Mouse (Mus musculus) megakaryocyte-erythroid progenitor cell, adult 5-6 weeks (primary cell): ENCODE measurements around the gene Shd. TPM values are rescaled to one million over a fixed set of nuclear protein-coding genes. Genes with fewer than 3 reads are reported as not detected.

Experiments used
- ATAC-seq: replicated peaks from 2 replicates; pipeline ENCODE4 v1.8.0; 2016; ENCODE audit warnings: mild to moderate bottlenecking, inconsistent platforms; ENCODE audit not compliant: severe bottlenecking, poor library complexity, low FRiP score, low TSS enrichment
- total RNA-seq, 2 experiments: library from RNA; stranded (forward) in 1 of 2; stranded (reverse) in 1 of 2; fragments of 200-1000, 215-1000 nt in 1 of 2; fragments of >200 nt in 1 of 2; fragmentation: Nextera tagmentation in 1 of 2; gene quantifications; 2 replicates each; pipeline ENCODE4 v1.2.3; 2014 to 2017

Shd gene
- total RNA-seq, 2 experiments from 2014 or later, result not detected

- no peak for ATAC-seq
Measured at GRCm38 (mm10) chr17:56021161-56021910, 51.1 kb downstream of the Shd start.

DNA sequence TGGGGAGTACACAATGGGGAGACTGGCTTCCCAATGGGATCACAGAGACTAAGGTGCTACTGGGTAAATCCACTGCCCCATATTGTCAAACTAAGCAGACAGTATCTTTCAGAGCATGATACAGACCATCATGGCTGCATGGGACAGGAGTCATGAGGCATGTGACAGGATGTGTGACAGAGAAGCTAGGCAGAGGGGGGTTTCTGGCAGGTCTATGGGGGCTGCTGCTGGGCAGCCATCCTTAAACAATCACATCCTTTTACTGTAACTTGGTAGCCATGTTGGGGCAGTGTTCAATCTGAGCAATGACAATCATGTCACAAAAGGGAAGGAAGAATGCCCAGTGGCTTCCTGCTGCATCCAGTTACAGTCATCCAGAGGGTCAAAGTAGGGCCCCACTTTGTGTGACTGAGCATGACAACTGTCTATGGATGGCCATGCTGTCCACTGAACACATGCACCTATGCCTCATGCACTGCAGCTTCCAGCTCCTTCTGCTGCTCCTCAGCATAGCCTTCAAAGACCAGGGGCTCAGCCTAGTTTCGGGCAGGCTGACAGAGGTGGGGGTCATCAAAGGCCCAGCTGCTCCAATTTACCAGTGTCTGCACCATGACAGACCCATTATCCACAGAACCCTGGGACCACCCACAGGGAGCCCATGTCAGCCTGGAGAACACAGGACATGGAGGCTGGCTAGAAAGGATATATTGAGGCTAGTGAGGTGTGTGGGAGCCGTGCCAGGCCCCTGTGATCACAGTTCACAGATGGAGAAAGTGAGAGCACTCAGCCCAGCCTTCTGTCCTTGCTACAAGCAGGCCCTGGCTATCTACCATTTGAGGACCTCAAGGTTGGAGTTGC lies 52.1 kb downstream of the Shd start:
- no peak for ATAC-seq

GRCm38 (mm10) chr17:56022989-56023290 lies 52.7 kb downstream of the Shd start:
- ATAC-seq, result no peak

GRCm38 (mm10) chr17:56023386-56023785 lies 53.1 kb downstream of the Shd start:
- no peak for ATAC-seq

DNA sequence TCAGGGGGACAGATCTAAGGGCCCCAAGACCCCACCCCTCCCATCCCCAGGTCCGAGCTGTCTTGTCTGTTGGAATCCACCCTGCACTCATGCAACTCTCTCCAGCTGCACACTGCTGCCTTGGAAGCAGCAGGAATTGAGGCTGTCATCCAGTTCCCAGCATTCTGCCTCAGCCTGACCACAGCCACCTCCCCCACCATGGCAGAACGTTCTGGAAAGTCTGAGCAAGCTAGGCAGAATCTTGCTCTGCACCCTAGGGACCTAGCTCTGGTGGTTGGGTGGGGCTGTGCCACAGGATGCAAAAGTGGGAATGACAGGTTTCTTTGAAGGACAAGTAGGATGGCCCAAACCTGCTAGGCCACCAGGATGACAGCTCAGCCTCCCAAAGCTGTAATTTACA lies 54.2 kb downstream of the Shd start:
- no peak for ATAC-seq

DNA sequence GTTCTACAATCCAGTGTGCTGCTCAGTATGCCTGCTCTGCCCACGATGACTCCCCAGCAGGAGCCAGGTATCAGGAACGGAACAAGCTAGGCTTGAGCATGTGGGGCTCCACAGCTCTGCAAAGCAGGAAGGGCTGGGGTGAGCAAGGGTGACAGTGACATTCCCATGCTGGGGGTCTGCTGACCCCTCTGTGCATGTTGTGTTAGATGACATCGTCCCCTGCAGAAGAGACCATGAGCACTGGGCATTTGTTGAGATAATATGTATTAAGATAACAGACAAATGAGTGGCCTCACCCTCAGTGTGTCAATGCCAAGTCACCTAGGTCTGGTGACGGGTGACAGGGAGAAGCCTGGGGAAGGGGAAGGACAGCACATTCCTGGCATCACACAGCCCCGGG lies 54.7 kb downstream of the Shd start:
- no peak for ATAC-seq

Other genes with a start within 250 kb of the Shd start
- not detected in 2 replicates for gene Adgre4, start 220.5 kb upstream of the Shd start, total RNA-seq (2014; fragmentation: Nextera tagmentation)
- 0.56 TPM in 1 of 2 replicates, not detected in the other for gene Adgre4, start 220.5 kb upstream of the Shd start, total RNA-seq (2017)
- gene Zfp119a, start 91.5 kb upstream of the Shd start, total RNA-seq (2014; fragmentation: Nextera tagmentation), result 2.2 and 4.2 TPM in 2 replicates
- 3.9 and 7.0 TPM in 2 replicates for gene Zfp119a, start 91.5 kb upstream of the Shd start, total RNA-seq (2017)
- gene Zfp959, start 78.4 kb upstream of the Shd start, total RNA-seq (2014; fragmentation: Nextera tagmentation), result 14.4 and 15.0 TPM in 2 replicates
- gene Zfp959, start 78.4 kb upstream of the Shd start, total RNA-seq (2017), result 10.5 and 13.4 TPM in 2 replicates
- gene Zfp119b, start 21.0 kb upstream of the Shd start, total RNA-seq (2014; fragmentation: Nextera tagmentation), result 2.0 and 4.8 TPM in 2 replicates
- gene Zfp119b, start 21.0 kb upstream of the Shd start, total RNA-seq (2017), result 1.2 and 10.3 TPM in 2 replicates
- gene Ebi3, start 17.8 kb upstream of the Shd start, total RNA-seq (2014; fragmentation: Nextera tagmentation), result 0.42 TPM in 1 of 2 replicates, not detected in the other
- 0.47 TPM in 1 of 2 replicates, not detected in the other for gene Ebi3, start 17.8 kb upstream of the Shd start, total RNA-seq (2017)
- gene Yju2, start 11.4 kb upstream of the Shd start, total RNA-seq (2014; fragmentation: Nextera tagmentation), result 11.2 and 18.7 TPM in 2 replicates
- gene Yju2, start 11.4 kb upstream of the Shd start, total RNA-seq (2017), result 17.1 and 25.5 TPM in 2 replicates
- gene Fsd1, start 16.0 kb downstream of the Shd start, total RNA-seq (2014; fragmentation: Nextera tagmentation), result not detected in 2 replicates
- not detected in 2 replicates for gene Fsd1, start 16.0 kb downstream of the Shd start, total RNA-seq (2017)
- gene Stap2, start 35.1 kb downstream of the Shd start, total RNA-seq (2014; fragmentation: Nextera tagmentation), result not detected in 2 replicates
- gene Stap2, start 35.1 kb downstream of the Shd start, total RNA-seq (2017), result not detected in 2 replicates
- gene Mpnd, start 35.2 kb downstream of the Shd start, total RNA-seq (2014; fragmentation: Nextera tagmentation), result 5.4 and 12.1 TPM in 2 replicates
- gene Mpnd, start 35.2 kb downstream of the Shd start, total RNA-seq (2017), result 2.1 and 6.2 TPM in 2 replicates
- gene Sh3gl1, start 66.2 kb downstream of the Shd start, total RNA-seq (2014; fragmentation: Nextera tagmentation), result 25.2 and 35.7 TPM in 2 replicates
- gene Sh3gl1, start 66.2 kb downstream of the Shd start, total RNA-seq (2017), result 13.6 and 22.1 TPM in 2 replicates
- gene Chaf1a, start 70.0 kb downstream of the Shd start, total RNA-seq (2014; fragmentation: Nextera tagmentation), result 46.9 and 47.7 TPM in 2 replicates
- 34.5 and 37.5 TPM in 2 replicates for gene Chaf1a, start 70.0 kb downstream of the Shd start, total RNA-seq (2017)
- gene Ubxn6, start 104.6 kb downstream of the Shd start, total RNA-seq (2014; fragmentation: Nextera tagmentation), result 16.3 and 21.1 TPM in 2 replicates
- gene Ubxn6, start 104.6 kb downstream of the Shd start, total RNA-seq (2017), result 13.2 and 29.1 TPM in 2 replicates
- 84.1 and 100 TPM in 2 replicates for gene Hdgfl2, start 109.2 kb downstream of the Shd start, total RNA-seq (2014; fragmentation: Nextera tagmentation)
- 70.9 and 103 TPM in 2 replicates for gene Hdgfl2, start 109.2 kb downstream of the Shd start, total RNA-seq (2017)
- gene Plin4, start 139.3 kb downstream of the Shd start, total RNA-seq (2014; fragmentation: Nextera tagmentation), result not detected in 2 replicates
- not detected in 2 replicates for gene Plin4, start 139.3 kb downstream of the Shd start, total RNA-seq (2017)
- gene Plin5, start 147.1 kb downstream of the Shd start, total RNA-seq (2014; fragmentation: Nextera tagmentation), result not detected in 2 replicates
- 0.23 TPM in 1 of 2 replicates, not detected in the other for gene Plin5, start 147.1 kb downstream of the Shd start, total RNA-seq (2017)
- 1.8 TPM in 1 of 2 replicates, not detected in the other for gene Lrg1, start 151.5 kb downstream of the Shd start, total RNA-seq (2014; fragmentation: Nextera tagmentation)
- gene Lrg1, start 151.5 kb downstream of the Shd start, total RNA-seq (2017), result 2.1 TPM in 1 of 2 replicates, not detected in the other
- 0.24 TPM in 1 of 2 replicates, not detected in the other for gene Sema6b, start 169.9 kb downstream of the Shd start, total RNA-seq (2014; fragmentation: Nextera tagmentation)
- gene Sema6b, start 169.9 kb downstream of the Shd start, total RNA-seq (2017), result 0.42 TPM in 1 of 2 replicates, not detected in the other
- gene Tnfaip8l1, start 192.0 kb downstream of the Shd start, total RNA-seq (2014; fragmentation: Nextera tagmentation), result 0.76 and 1.6 TPM in 2 replicates
- not detected in 2 replicates for gene Tnfaip8l1, start 192.0 kb downstream of the Shd start, total RNA-seq (2017)
- 28.7 and 59.7 TPM in 2 replicates for gene Mydgf, start 213.5 kb downstream of the Shd start, total RNA-seq (2014; fragmentation: Nextera tagmentation)
- 21.5 and 25.3 TPM in 2 replicates for gene Mydgf, start 213.5 kb downstream of the Shd start, total RNA-seq (2017)
- 25.3 and 33.5 TPM in 2 replicates for gene Dpp9, start 248.4 kb downstream of the Shd start, total RNA-seq (2014; fragmentation: Nextera tagmentation)
- 8.6 and 11.7 TPM in 2 replicates for gene Dpp9, start 248.4 kb downstream of the Shd start, total RNA-seq (2017)